Mouse (Mus musculus) MEL (cell line): ENCODE results near the gene Soat2.

Experiments used
- CTCF ChIP-seq, 3 experiments: IDR thresholded peaks in 2 of 3; conservative IDR thresholded peaks in 1 of 3; 2 replicates each; pipeline ENCODE4 v1.5.1; 2011 to 2012; ENCODE audit warnings: low read length in 3 of 3, low read depth in 2 of 3, mild to moderate bottlenecking in 2 of 3, improper control_type of control experiment in 1 of 3, inconsistent platforms in 1 of 3, mixed read lengths in 1 of 3, moderate library complexity in 1 of 3; ENCODE audit not compliant: control insufficient read depth in 1 of 3, insufficient read depth in 1 of 3, poor library complexity in 1 of 3, severe bottlenecking in 1 of 3
- GATA1 ChIP-seq: IDR thresholded peaks from 2 replicates; pipeline ENCODE4 v1.6.1; 2011; ENCODE audit warnings: low read depth, low read length, improper control_type of control experiment
- USF1 ChIP-seq: IDR thresholded peaks from 2 replicates; pipeline ENCODE4 v1.6.1; 2014; ENCODE audit warnings: low read depth, mild to moderate bottlenecking, inconsistent platforms, low read length, improper control_type of control experiment, moderate library complexity
- ZMIZ1 ChIP-seq: IDR thresholded peaks from 2 replicates; pipeline ENCODE4 v1.6.1; 2012; ENCODE audit warnings: low read depth, mild to moderate bottlenecking, inconsistent platforms, low read length, improper control_type of control experiment, moderate library complexity

- TF ChIP-seq CTCF (IDR thresholded peaks at IDR 0.05 in 2 of 3, conservative IDR thresholded peaks at IDR 0.05 in 1 of 3; ENCODE audit: control insufficient read depth in 1 of 3, insufficient read depth in 1 of 3, low read depth in 2 of 3, low read length in 3 of 3, poor library complexity in 1 of 3, severe bottlenecking in 1 of 3) (no peak), GATA1 (no peak), ZMIZ1 (no peak), USF1 (no peak)
These were observed 48.4 kb upstream of the Soat2 start for GRCm38 (mm10) chr15:102101672-102102541.
